Comparison of ENCODE assay signal across 8 mouse cellular contexts in the genomic region with DNA sequence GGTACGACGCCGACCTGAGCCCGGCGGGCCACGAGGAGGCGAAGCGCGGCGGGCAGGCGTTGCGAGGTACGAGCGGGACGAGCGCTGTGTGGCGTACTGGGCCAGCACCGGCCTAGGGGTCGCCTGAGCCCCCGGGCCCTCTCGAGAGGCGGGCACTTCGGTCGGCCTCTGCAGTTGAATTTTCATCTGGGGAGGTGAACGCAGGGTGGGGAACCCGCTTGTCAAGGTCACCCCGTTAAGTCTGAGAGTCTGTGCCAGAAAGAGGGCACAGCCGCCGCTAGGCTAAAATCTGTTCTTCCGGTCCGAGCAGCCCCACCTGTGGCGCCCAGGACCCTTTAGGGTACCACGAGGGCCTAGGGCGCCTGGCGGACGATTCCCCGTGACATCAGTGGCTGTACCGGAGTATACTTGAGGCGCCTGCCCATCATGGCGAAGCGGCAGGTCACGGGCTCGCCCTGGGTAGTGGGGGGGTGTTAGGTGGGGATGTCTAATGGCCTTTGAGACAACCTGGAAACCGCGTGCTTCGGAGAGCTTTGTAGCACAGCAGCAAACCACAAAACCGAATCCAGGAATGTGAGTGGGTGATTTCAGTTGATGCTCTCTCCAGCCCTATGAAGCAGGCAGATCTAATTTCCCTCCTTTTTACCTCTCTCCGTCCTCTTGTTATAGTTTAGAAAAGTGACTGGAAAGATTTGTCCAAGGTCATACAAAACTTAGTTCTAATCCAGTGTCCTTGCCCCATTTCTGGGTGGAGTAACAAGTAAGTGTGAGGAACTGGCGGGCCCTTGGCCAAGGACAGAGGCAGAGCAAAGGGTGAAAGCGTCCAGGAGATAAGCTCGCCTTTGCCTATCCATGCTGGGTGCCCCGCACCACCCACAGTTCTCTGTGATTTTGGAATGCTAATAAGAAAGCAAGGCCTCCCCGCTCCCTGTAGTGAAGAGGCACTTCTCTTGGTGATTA. TPM values are rescaled to one million over a fixed set of nuclear protein-coding genes. Genes with fewer than 3 reads are reported as not detected.
DNase-seq lines count a peak whose midpoint lies in the region; ATAC-seq and TF ChIP-seq lines count a peak whose summit lies in the region.

No protein-coding gene starts in this region.

- under 1% methylated on average over 53 of the region's 53 CpGs for WGBS in forebrain, embryonic 15.5 days
- WGBS in hindbrain, embryonic 12.5 days = under 1% methylated on average over 48 of the region's 53 CpGs
- under 1% methylated on average over 53 of the region's 53 CpGs for WGBS in midbrain, embryonic 10.5 days

- peak overlapping the region; percentile 55 for H3K4me2 ChIP-seq in forebrain, embryonic 15.5 days (replicated peaks)
- peak overlapping the region; percentile 65 for H3K4me2 ChIP-seq in hindbrain, embryonic 12.5 days (replicated peaks)

- no peak; the same call in none of the 2 replicates for TF ChIP-seq CTCF in left cerebral cortex, adult 2 months (IDR thresholded peaks at IDR 0.05)

- peak overlapping the region; percentile 92 for H3K27ac ChIP-seq in forebrain, embryonic 15.5 days (replicated peaks)
- peak overlapping the region; percentile 87 for H3K27ac ChIP-seq in hindbrain, embryonic 12.5 days
- H3K27ac ChIP-seq in left cerebral cortex, adult 2 months = peak overlapping the region; percentile 96
- H3K27ac ChIP-seq in midbrain, embryonic 10.5 days (replicated peaks) = peak overlapping the region; percentile 97

- ATAC-seq in forebrain, embryonic 15.5 days (replicated peaks) = peak; percentile 82
- ATAC-seq in hindbrain, embryonic 12.5 days (ENCODE audit: low FRiP score) = peak; percentile 49

- H3K9me3 ChIP-seq in forebrain, embryonic 15.5 days = no peaks in the 10 kb centered on the region
- no peaks in the 10 kb centered on the region for H3K9me3 ChIP-seq in hindbrain, embryonic 12.5 days (replicated peaks)
- no peaks in the 10 kb centered on the region for H3K9me3 ChIP-seq in midbrain, embryonic 10.5 days (replicated peaks)

- peak overlapping the region; percentile 77 for H3K4me3 ChIP-seq in forebrain, embryonic 15.5 days
- peak overlapping the region; percentile 93 for H3K4me3 ChIP-seq in hindbrain, embryonic 12.5 days
- peak overlapping the region; percentile 99 for H3K4me3 ChIP-seq in left cerebral cortex, adult 2 months
- H3K4me3 ChIP-seq in midbrain, embryonic 10.5 days = peak overlapping the region; percentile 84

- peak overlapping the region; percentile 76 for H3K9ac ChIP-seq in forebrain, embryonic 15.5 days (replicated peaks)
- peak overlapping the region; percentile 93 for H3K9ac ChIP-seq in hindbrain, embryonic 12.5 days

- DNase-seq in layer of hippocampus, adult 11-12 months (ENCODE audit: low spot score) = peak; percentile 39
- no peak for DNase-seq in layer of hippocampus, adult 9-10 months (ENCODE audit: low spot score)
- peak; percentile 34 for DNase-seq in c-Kit-negative CD71-positive TER-119-positive erythroid progenitor cells, embryonic 14.5 days (ENCODE audit: low read depth, low spot score)
- peak; percentile 27 to 35 for DNase-seq in left cerebral cortex, adult 2 months (ENCODE audit: extremely low spot score in 1 of 2, low spot score in 2 of 2)
- DNase-seq in midbrain, embryonic 10.5 days (ENCODE audit: low spot score) = peak; percentile 62
- DNase-seq in spleen, postnatal 36 days (ENCODE audit: low spot score in 2 of 2) = peak; percentile 41 to 45

- H3K36me3 ChIP-seq in forebrain, embryonic 15.5 days = peaks cover 18% of the 10 kb centered on the region
- peaks cover 20% of the 10 kb centered on the region for H3K36me3 ChIP-seq in hindbrain, embryonic 12.5 days
- peaks cover 41% of the 10 kb centered on the region for H3K36me3 ChIP-seq in midbrain, embryonic 10.5 days

- H3K27me3 ChIP-seq in forebrain, embryonic 15.5 days = no peaks in the 10 kb centered on the region
- H3K27me3 ChIP-seq in hindbrain, embryonic 12.5 days = no peaks in the 10 kb centered on the region
- no peaks in the 10 kb centered on the region for H3K27me3 ChIP-seq in midbrain, embryonic 10.5 days (ENCODE audit: low read depth, poor library complexity, severe bottlenecking)

- intact Hi-C loops in left cerebral cortex, adult 2 months (cut with DNase I) = no loop called here

- peaks cover 20% of the 10 kb centered on the region for H3K4me1 ChIP-seq in forebrain, embryonic 15.5 days
- H3K4me1 ChIP-seq in hindbrain, embryonic 12.5 days = peaks cover 20% of the 10 kb centered on the region
- H3K4me1 ChIP-seq in midbrain, embryonic 10.5 days = peaks cover 30% of the 10 kb centered on the region

RNA-seq across cellular contexts. Expression of a gene that starts 0.7 kb away (rescaled TPM):
- polyA plus RNA-seq in forebrain, embryonic 15.5 days (2015; fragmentation: Nextera tagmentation; extraction: Ambion mirVana) = 463 and 466 TPM in 2 replicates
- polyA plus RNA-seq in hindbrain, embryonic 12.5 days (2016; fragmentation: Nextera tagmentation; extraction: Ambion mirVana) = 514 and 546 TPM in 2 replicates
- total RNA-seq in left cerebral cortex, adult 2 months (2021) = 100 to 1,000 TPM; 539 to 569 TPM
- polyA plus RNA-seq in midbrain, embryonic 10.5 days (2016; fragmentation: Nextera tagmentation; extraction: Ambion mirVana) = 924 and 1,153 TPM in 2 replicates

RNA-seq across cellular contexts. Expression of a gene that starts 16.4 kb away (rescaled TPM):
- 16.7 and 17.3 TPM in 2 replicates for polyA plus RNA-seq in forebrain, embryonic 15.5 days (2015; fragmentation: Nextera tagmentation; extraction: Ambion mirVana)
- 18.3 and 20.9 TPM in 2 replicates for polyA plus RNA-seq in hindbrain, embryonic 12.5 days (2016; fragmentation: Nextera tagmentation; extraction: Ambion mirVana)
- 10 to 100 TPM; 33.0 to 34.1 TPM for total RNA-seq in left cerebral cortex, adult 2 months (2021)
- 34.0 and 35.4 TPM in 2 replicates for polyA plus RNA-seq in midbrain, embryonic 10.5 days (2016; fragmentation: Nextera tagmentation; extraction: Ambion mirVana)

RNA-seq across cellular contexts. Expression of a gene that starts 20.8 kb away (rescaled TPM):
- polyA plus RNA-seq in forebrain, embryonic 15.5 days (2015; fragmentation: Nextera tagmentation; extraction: Ambion mirVana) = 76.8 and 78.4 TPM in 2 replicates
- polyA plus RNA-seq in hindbrain, embryonic 12.5 days (2016; fragmentation: Nextera tagmentation; extraction: Ambion mirVana) = 63.1 and 64.4 TPM in 2 replicates
- total RNA-seq in left cerebral cortex, adult 2 months (2021) = 10 to 100 TPM; 22.7 to 27.9 TPM
- 82.1 and 96.4 TPM in 2 replicates for polyA plus RNA-seq in midbrain, embryonic 10.5 days (2016; fragmentation: Nextera tagmentation; extraction: Ambion mirVana)

RNA-seq across cellular contexts. Expression of a gene that starts 20.9 kb away (rescaled TPM):
- polyA plus RNA-seq in forebrain, embryonic 15.5 days (2015; fragmentation: Nextera tagmentation; extraction: Ambion mirVana) = 88.5 and 96.9 TPM in 2 replicates
- 75.8 and 76.4 TPM in 2 replicates for polyA plus RNA-seq in hindbrain, embryonic 12.5 days (2016; fragmentation: Nextera tagmentation; extraction: Ambion mirVana)
- total RNA-seq in left cerebral cortex, adult 2 months (2021) = 10 to 100 TPM; 39.3 to 48.9 TPM
- 88.4 and 91.6 TPM in 2 replicates for polyA plus RNA-seq in midbrain, embryonic 10.5 days (2016; fragmentation: Nextera tagmentation; extraction: Ambion mirVana)
